Mouse (Mus musculus): ENCODE measurements at regions not wholly inside any gene's neighbourhood (a gene's known extent, or its start where the extent isn't known, plus 50 kb on each side); places are given as distances from the start of the nearest gene placed in this dataset.

GRCm38 (mm10) chr7:136844282-136844681, 50.1 kb upstream of the Mgmt start:
- in situ Hi-C loops (cut with MboI, MseI) = no loop called here
